Mouse (Mus musculus): Measurements from ENCODE around the gene Plxnd1. TPM values are rescaled to one million over a fixed set of nuclear protein-coding genes. Genes with fewer than 3 reads are reported as not detected.

Plxnd1 gene
- total RNA-seq, 2 experiments from 2014 or later: 54.6 to 68.7 TPM

DNA sequence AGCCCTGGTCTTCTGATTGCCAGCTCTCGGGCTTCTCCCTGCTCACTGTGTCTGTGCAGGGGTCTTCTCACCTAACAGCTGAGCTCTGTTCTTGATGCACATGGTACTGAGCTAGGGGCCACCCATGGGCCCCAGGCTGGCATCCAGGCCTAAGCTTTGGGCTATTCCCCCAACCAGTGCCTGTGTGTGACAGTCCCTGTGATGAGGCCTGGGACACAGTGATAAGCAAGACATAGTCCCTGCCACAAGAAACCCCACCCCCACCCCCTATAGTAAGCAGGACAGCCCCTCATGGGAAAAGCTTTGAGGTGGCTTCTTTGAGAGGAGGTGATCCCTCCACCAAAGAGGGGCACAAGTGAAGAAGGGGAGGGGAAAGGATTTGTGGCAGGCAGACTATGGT, 76.2 kb downstream of the Plxnd1 start:
- no peak for DNase-seq

DNA sequence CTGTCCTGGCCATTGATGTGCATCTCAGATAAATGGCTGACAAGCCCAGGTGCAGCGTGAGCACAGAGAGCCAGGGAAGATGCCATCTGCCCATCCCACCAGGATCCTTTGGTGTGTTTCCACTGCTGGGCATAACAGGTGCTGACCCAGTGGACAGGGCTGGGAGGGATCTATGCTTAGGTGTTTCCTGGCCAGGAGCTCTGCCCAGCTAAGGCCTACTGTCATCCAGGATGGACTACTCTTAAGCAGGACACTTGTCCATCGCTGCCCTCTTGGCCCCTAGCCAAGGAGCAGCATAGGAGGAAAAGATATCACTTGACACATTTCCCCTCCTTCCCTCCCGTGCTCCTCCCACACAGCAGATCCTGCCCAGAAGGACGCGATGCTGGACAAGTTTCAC, 78.2 kb downstream of the Plxnd1 start:
- DNase-seq: no peak

DNA sequence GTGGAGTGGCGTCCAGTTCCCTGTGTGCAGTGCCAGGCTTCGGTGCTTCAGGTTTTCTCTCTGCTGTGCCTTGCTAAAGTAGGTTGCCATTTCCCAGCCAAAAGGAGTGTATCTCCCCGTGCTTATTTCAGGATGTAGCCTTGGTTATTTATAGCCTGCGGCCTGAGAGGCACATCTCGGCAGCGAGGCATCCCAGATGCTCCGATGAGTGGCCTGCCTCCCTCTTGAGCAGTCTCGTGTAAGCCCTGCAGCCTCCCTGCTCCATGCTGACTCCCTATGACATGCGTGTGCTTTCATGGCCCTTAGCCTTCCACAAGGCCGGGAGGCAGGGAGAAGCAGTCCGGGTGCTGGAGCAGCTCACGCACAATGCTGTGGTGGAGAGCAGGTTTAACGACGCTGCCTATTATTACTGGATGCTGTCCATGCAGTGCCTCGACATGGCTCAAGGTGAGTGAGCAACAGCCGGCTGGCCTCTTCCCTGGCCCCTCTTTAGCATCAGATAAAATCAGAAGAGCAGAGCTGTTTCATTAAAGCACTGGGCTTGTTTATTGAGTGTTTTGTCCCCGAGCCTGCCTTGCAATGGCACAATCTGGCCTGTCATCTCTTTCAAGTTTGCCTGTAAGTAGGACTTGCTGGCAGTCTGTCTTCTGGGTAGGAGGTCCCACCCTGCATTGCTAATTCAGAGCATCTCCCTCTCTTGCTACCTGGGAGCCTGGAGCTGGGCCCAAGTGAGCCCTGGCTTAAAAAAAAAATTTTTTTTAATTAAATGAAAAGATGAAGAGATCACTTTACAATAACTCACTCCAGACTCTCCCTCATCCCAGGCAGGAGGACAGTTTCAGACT, 79.0 kb downstream of the Plxnd1 start:
- DNase-seq: peak; percentile 58 to 74

DNA sequence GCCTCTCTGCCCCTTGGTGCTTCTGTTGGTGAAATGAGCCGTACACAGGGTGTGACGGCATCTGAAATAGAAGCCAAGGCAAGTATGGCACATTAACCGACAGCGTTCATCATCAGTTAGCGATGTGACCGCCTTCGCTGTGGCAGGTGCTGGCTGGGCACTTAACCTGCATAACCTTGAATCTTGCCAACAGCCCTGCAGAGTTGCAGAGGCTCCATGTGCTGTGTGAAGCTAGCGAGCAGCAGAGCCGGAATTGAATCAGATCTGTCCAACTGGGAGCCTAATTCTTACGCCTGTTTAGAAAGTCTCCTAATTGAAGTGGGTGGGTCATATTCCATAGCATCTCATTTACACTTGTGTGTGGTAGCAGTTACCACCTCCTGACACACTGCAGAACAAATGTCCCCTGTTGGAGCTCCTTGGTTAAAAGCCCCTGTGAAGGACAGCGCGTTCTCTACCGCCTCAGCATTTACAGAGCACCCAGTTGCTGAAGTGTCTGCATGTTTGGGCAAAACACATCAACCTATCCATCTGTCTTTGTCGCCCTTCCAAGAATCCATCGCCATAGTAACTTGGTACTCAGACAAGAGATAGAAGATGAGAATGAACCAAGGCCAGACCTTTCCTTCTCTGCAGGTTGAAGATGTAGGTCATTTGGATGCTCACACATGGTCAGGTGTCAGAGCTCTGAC, 80.1 kb downstream of the Plxnd1 start:
- DNase-seq: no peak

DNA sequence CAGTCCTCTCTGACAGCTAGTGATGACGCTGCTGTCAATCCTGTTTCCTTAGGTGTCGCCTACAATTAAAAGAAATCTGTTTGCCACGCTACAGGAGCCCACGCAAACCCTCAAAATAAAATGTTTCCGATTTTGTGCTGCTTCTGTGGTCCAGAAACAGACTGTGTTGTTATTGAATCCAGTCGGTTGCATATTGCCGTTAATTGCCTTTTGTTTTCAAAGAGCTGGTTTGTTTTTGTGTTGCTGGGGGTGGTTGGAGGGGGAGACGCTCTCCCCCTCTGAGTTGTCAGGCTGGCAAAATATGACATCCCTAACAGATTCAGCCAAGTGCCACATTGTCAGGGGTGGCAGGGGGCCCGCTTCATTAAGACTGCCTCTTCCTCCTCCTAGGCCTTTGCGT, 81.3 kb downstream of the Plxnd1 start:
- DNase-seq: no peak

DNA sequence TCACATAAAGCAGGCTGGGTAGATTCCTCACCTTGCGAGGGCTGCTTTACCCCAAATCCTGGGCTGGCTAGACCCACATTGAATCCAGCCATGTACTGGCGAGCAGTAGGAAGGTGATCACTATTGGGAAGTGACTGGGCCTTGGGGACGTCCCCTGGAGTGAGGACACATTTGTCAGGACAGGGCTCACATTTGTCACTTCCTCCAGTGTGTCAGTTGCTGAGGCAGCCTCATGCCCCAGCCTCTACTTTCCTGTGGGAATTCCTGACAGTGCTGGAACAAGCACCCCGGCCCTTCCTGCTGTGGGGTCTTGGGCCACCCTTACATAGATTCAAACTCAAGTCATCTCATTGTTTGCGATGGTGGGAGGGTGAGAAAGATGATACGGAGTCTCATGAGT, 83.0 kb downstream of the Plxnd1 start:
- peak in 1 of 2 experiments; percentile 55 for DNase-seq

DNA sequence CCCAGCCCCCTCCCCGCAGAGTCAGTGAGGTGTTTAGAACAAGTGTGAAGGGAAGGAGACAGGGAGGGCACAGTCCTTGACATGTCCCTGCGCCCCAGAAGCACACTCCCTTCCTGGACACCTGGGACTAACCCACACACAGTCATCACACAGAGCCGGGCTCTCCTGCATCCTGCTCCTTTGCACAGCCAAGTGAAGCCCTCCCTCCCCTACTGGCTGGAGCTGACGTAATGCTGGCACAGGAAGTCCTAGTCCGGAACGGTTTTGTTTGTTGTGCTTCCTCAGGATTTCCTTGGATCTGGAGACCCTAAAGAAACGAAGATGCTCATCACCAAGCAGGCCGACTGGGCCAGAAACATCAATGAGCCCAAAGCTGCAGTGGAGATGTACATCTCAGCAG, 84.9 kb downstream of the Plxnd1 start:
- DNase-seq: peak; percentile 79 to 92

DNA sequence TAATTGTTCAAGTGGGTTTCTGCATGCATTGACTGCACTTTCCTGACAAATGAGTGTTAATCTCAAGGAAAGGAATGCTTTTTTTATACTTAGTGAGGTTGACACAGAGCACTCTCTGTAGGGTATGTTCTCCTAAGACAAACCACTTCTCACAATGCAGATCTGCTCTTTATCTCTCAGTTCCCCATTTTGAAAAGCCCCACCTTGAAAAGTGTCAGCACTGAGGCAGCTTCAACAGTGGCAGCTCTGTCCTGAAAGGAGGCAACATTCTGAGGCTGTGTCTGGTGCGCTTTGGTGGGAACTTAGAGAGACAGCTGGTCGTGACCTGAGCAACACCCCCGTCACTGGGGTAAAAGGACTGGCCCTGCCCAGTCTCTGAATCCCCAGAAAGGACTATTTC, 85.8 kb downstream of the Plxnd1 start:
- DNase-seq: no peak

DNA sequence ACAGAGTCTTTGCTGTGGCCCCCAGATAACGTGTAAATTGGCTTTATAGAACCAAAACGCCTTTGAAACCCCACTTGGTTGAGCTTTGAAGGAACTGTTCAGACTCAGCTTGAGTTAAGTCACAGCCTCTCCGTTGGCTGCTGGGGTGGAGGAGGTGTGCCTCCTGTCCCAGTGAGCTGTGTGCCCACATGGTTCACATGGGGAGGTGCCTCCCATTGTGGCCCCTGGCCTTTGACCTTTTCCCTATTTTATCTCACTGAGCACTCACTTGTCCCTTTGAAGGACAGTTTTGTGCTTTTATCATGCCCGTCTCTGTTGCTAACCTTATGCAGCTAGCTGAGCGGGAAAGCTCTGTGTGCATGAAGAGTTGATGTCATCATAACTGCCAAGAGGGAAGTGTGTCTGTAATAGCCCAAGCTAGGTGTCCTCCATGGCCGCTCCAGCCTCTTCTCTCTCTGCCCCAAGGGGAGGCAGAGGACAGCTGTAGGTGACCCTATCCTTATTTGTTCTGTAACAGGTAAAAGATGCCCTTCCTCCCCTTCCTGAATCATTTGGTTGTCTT, 86.3 kb downstream of the Plxnd1 start:
- DNase-seq: no peak

DNA sequence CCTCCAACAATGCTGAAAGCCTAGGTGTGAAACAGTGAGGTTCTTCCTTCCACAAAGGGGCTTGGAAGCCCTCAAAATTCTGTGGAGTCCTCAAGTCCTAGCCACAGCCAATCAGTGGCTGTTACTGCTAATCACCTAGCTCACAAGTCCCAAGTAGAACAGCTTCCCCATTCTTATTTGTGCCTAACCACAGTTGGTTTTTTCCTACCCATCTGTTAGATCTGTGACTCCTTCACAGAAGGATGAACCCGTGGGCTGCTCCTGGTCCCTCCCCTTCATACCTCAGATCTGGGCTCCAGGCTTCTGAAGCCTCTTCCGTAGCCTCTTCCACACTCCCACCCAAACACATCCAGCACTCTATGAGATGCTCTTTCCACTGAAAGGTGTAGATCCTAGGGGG, 87.9 kb downstream of the Plxnd1 start:
- DNase-seq: no peak

DNA sequence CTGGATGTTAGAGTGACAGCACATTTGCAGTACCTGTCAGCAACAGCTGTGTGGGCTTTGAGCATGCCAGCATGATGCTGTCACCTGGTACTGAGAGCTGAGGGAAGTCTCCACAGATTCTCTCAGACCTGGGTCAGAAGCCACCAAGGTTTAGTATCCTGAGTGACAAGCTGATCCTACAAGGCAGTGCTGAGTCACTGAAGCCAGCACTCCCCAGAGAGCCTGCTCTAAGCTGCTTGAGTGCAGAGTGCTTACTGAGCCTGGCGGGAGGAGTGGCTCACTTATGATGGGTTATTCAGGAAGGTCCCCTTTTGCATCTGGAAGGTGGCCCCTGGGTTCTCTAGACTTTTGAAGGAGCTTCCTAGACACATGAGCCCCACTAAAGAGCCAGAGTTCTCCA, 88.3 kb downstream of the Plxnd1 start:
- no peak for DNase-seq

DNA sequence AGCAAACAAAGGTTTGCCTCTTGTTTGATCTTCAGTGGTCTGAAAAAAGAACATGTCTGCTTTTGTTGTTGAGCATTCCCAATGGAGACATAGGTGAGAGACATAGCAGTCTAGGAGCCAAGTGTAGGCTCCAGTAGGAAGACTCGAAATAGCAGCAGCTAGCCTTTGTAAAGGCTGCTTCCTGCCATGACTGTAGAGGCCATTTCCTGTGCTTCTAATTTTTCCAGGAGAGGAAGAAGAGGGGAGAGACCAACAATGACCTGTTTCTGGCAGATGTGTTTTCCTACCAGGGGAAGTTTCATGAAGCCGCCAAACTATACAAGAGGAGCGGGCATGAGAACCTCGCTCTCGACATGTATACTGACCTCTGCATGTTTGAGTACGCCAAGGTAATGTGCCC, 89.2 kb downstream of the Plxnd1 start:
- peak; percentile 48 to 79 for DNase-seq

Other genes with a start within 250 kb of the Plxnd1 start
- gene Tmem40, start 232.6 kb downstream of the Plxnd1 start, total RNA-seq (2021): under 1 TPM; 0.54 to 0.60 TPM
- gene Cand2, start 220.5 kb downstream of the Plxnd1 start, total RNA-seq (2021): 10 to 100 TPM; 73.3 to 76.6 TPM
- gene Rpl32, start 186.3 kb downstream of the Plxnd1 start, total RNA-seq (2021): 100 to 1,000 TPM; 616 to 693 TPM
- under 1 TPM; 0.27 to 0.54 TPM for gene Efcab12, start 156.6 kb downstream of the Plxnd1 start, total RNA-seq (2021)
- 1 to 10 TPM in 1 of 2 experiments, under 1 TPM in 1; 0.79 to 1.1 TPM for gene Mbd4, start 141.6 kb downstream of the Plxnd1 start, total RNA-seq (2021)
- gene Ift122, start 141.5 kb downstream of the Plxnd1 start, total RNA-seq (2021): 1 to 10 TPM; 6.5 to 7.4 TPM
- gene Rho, start 63.3 kb downstream of the Plxnd1 start, total RNA-seq (2021): not detected
- gene H1foo, start 50.1 kb downstream of the Plxnd1 start, total RNA-seq (2021): not detected
- 10 to 100 TPM; 32.7 to 35.9 TPM for gene Tmcc1, start 198.5 kb upstream of the Plxnd1 start, total RNA-seq (2021)
- gene Washc2, start 213.0 kb upstream of the Plxnd1 start, total RNA-seq (2021): 10 to 100 TPM; 19.7 to 24.5 TPM